Mouse (Mus musculus) stomach, embryonic 15.5 days (tissue): ENCODE results near the gene Ntm. TPM values are rescaled to one million over a fixed set of nuclear protein-coding genes. Genes with fewer than 3 reads are reported as not detected.

Source experiments
- ATAC-seq: fragments of 200-750 bp; cut with Nextera tagmentation; 2 replicates; pipeline ENCODE4 v1.8.0; 2017; ENCODE audit warnings: low read depth, moderate number of reproducible peaks, moderate TSS enrichment; ENCODE audit not compliant: insufficient read depth, low FRiP score
- H3K27ac ChIP-seq: fragments of 300-500 bp; sonication (generic); 2 replicates; pipeline ENCODE4 v1.5.1; 2015; ENCODE audit warnings: mild to moderate bottlenecking, inconsistent platforms
- H3K27me3 ChIP-seq: fragments of 300-500 bp; sonication (generic); replicated peaks from 2 replicates; pipeline ENCODE4 v1.6.1; 2015; ENCODE audit warnings: inconsistent platforms
- H3K36me3 ChIP-seq: fragments of 300-500 bp; sonication (generic); 2 replicates; pipeline ENCODE4 v1.6.1; 2015; ENCODE audit warnings: inconsistent platforms
- H3K4me1 ChIP-seq: fragments of 300-500 bp; sonication (generic); 2 replicates; pipeline ENCODE4 v1.6.1; 2015; ENCODE audit warnings: inconsistent platforms
- H3K4me2 ChIP-seq: fragments of 300-500 bp; sonication (generic); 2 replicates; pipeline ENCODE4 v1.6.1; 2015; ENCODE audit warnings: mild to moderate bottlenecking, inconsistent platforms
- H3K4me3 ChIP-seq: fragments of 300-500 bp; sonication (generic); replicated peaks from 2 replicates; pipeline ENCODE4 v1.5.1; 2015; ENCODE audit warnings: inconsistent platforms
- H3K9ac ChIP-seq: fragments of 300-500 bp; sonication (generic); 2 replicates; pipeline ENCODE4 v1.6.1; 2015; ENCODE audit warnings: inconsistent platforms
- H3K9me3 ChIP-seq: fragments of 300-500 bp; sonication (generic); 2 replicates; pipeline ENCODE4 v1.6.1; 2016; ENCODE audit warnings: inconsistent platforms
- WGBS: fragments of 180-500 bp; shearing (Covaris S2); methylation state at CpG from one replicate; pipeline ENCODE4 v1.1.7; 2015; 5-methylcytosine and 5-hydroxymethylcytosine counted together
- polyA plus RNA-seq: library from polyadenylated mRNA; unstranded; fragments of >200 nt; fragmentation: Nextera tagmentation; extraction: Ambion mirVana; gene quantifications from 2 replicates; pipeline ENCODE4 v1.2.1, GENCODE M21; 2015

Gene Ntm
- polyA plus RNA-seq, 1 experiment from 2014 or later, result 14.5 TPM

GRCm38 (mm10) chr9:29104442-29104841, 858.5 kb downstream of the Ntm start:
- no peak overlapping the region for H3K9ac ChIP-seq
- H3K27me3 ChIP-seq, result no peaks in the 10 kb centered on the region
- ATAC-seq, result no peak
- H3K27ac ChIP-seq, result no peak overlapping the region
- H3K4me1 ChIP-seq, result no peaks in the 10 kb centered on the region
- H3K4me2 ChIP-seq, result no peak overlapping the region
- no peaks in the 10 kb centered on the region for H3K36me3 ChIP-seq
- 78% methylated on average over 5 of the region's 5 CpGs for WGBS
- H3K4me3 ChIP-seq, result no peak overlapping the region
- no peaks in the 10 kb centered on the region for H3K9me3 ChIP-seq

GRCm38 (mm10) chr9:29103993-29104392, 858.9 kb downstream of the Ntm start:
- no peak overlapping the region for H3K27ac ChIP-seq
- H3K27me3 ChIP-seq, result no peaks in the 10 kb centered on the region
- no peak overlapping the region for H3K4me2 ChIP-seq
- H3K4me3 ChIP-seq, result no peak overlapping the region
- H3K9ac ChIP-seq, result no peak overlapping the region
- no peak for ATAC-seq
- 59% methylated on average over 6 of the region's 6 CpGs for WGBS
- H3K36me3 ChIP-seq, result no peaks in the 10 kb centered on the region
- H3K4me1 ChIP-seq, result no peaks in the 10 kb centered on the region
- no peaks in the 10 kb centered on the region for H3K9me3 ChIP-seq

GRCm38 (mm10) chr9:29100624-29101023, 862.3 kb downstream of the Ntm start:
- Histone ChIP-seq H3K4me3 (no peak overlapping the region), H3K4me2 (no peak overlapping the region), H3K4me1 (no peaks in the 10 kb centered on the region), H3K9me3 (no peaks in the 10 kb centered on the region), H3K27me3 (no peaks in the 10 kb centered on the region), H3K27ac (no peak overlapping the region), H3K9ac (no peak overlapping the region), H3K36me3 (no peaks in the 10 kb centered on the region)
- 63% methylated on average over 5 of the region's 5 CpGs for WGBS
- no peak for ATAC-seq

GRCm38 (mm10) chr9:29092443-29092842, 870.5 kb downstream of the Ntm start:
- Histone ChIP-seq H3K4me2 (no peak overlapping the region), H3K9me3 (no peaks in the 10 kb centered on the region), H3K27ac (no peak overlapping the region), H3K9ac (no peak overlapping the region), H3K4me1 (no peaks in the 10 kb centered on the region), H3K27me3 (no peaks in the 10 kb centered on the region), H3K4me3 (no peak overlapping the region), H3K36me3 (no peaks in the 10 kb centered on the region)
- ATAC-seq, result no peak

- Histone ChIP-seq H3K9ac (no peak overlapping the region), H3K4me3 (no peak overlapping the region), H3K27ac (no peak overlapping the region), H3K4me1 (no peaks in the 10 kb centered on the region), H3K36me3 (no peaks in the 10 kb centered on the region), H3K4me2 (no peak overlapping the region), H3K27me3 (no peaks in the 10 kb centered on the region), H3K9me3 (no peaks in the 10 kb centered on the region)
- ATAC-seq, result no peak
- WGBS, result 50% methylated on average over 5 of the region's 5 CpGs
Observed at GRCm38 (mm10) chr9:29088657-29089056, 874.3 kb downstream of the Ntm start.

- H3K9ac ChIP-seq, result no peak overlapping the region
- no peaks in the 10 kb centered on the region for H3K9me3 ChIP-seq
- ATAC-seq, result no peak
- H3K4me1 ChIP-seq, result no peaks in the 10 kb centered on the region
- H3K36me3 ChIP-seq, result no peaks in the 10 kb centered on the region
- H3K27me3 ChIP-seq, result no peaks in the 10 kb centered on the region
- WGBS, result 75% methylated on average over 4 of the region's 4 CpGs
- H3K4me3 ChIP-seq, result no peak overlapping the region
- no peak overlapping the region for H3K27ac ChIP-seq
- H3K4me2 ChIP-seq, result no peak overlapping the region
Observed at GRCm38 (mm10) chr9:29087656-29088055, 875.3 kb downstream of the Ntm start.

GRCm38 (mm10) chr9:29087171-29087570, 875.8 kb downstream of the Ntm start:
- no peaks in the 10 kb centered on the region for H3K36me3 ChIP-seq
- no peak for ATAC-seq

GRCm38 (mm10) chr9:29075924-29076577, 886.9 kb downstream of the Ntm start:
- Histone ChIP-seq H3K4me2 (no peak overlapping the region), H3K27ac (no peak overlapping the region), H3K4me3 (no peak overlapping the region), H3K36me3 (no peaks in the 10 kb centered on the region), H3K27me3 (no peaks in the 10 kb centered on the region), H3K9ac (no peak overlapping the region), H3K9me3 (no peaks in the 10 kb centered on the region), H3K4me1 (no peaks in the 10 kb centered on the region)
- 85% methylated on average over 5 of the region's 5 CpGs for WGBS
- no peak for ATAC-seq

More at GRCm38 (mm10) chr9:29087171-29087570, 875.8 kb downstream of the Ntm start:
- Histone ChIP-seq H3K4me1 (no peaks in the 10 kb centered on the region), H3K27ac (no peak overlapping the region), H3K4me2 (no peak overlapping the region), H3K4me3 (no peak overlapping the region), H3K9me3 (no peaks in the 10 kb centered on the region), H3K27me3 (no peaks in the 10 kb centered on the region), H3K9ac (no peak overlapping the region)

GRCm38 (mm10) chr9:29075243-29075642, 887.7 kb downstream of the Ntm start:
- Histone ChIP-seq H3K4me2 (no peak overlapping the region), H3K9ac (no peak overlapping the region), H3K27ac (no peak overlapping the region), H3K9me3 (no peaks in the 10 kb centered on the region), H3K36me3 (no peaks in the 10 kb centered on the region), H3K4me3 (no peak overlapping the region), H3K27me3 (no peaks in the 10 kb centered on the region), H3K4me1 (no peaks in the 10 kb centered on the region)
- 73% methylated on average over 2 of the region's 2 CpGs for WGBS
- ATAC-seq, result no peak

GRCm38 (mm10) chr9:29074494-29074893, 888.4 kb downstream of the Ntm start:
- ATAC-seq, result no peak
- no peaks in the 10 kb centered on the region for H3K4me1 ChIP-seq
- H3K4me3 ChIP-seq, result no peak overlapping the region
- no peaks in the 10 kb centered on the region for H3K27me3 ChIP-seq
- no peaks in the 10 kb centered on the region for H3K36me3 ChIP-seq
- 68% methylated on average over 2 of the region's 2 CpGs for WGBS
- no peaks in the 10 kb centered on the region for H3K9me3 ChIP-seq
- H3K27ac ChIP-seq, result no peak overlapping the region
- H3K9ac ChIP-seq, result no peak overlapping the region
- no peak overlapping the region for H3K4me2 ChIP-seq

GRCm38 (mm10) chr9:29071997-29072396, 890.9 kb downstream of the Ntm start:
- Histone ChIP-seq H3K27me3 (no peaks in the 10 kb centered on the region), H3K4me1 (no peaks in the 10 kb centered on the region), H3K9ac (no peak overlapping the region), H3K4me2 (no peak overlapping the region), H3K36me3 (no peaks in the 10 kb centered on the region), H3K27ac (no peak overlapping the region), H3K4me3 (no peak overlapping the region), H3K9me3 (no peaks in the 10 kb centered on the region)
- 81% methylated on average over 1 of the region's 1 CpGs for WGBS
- no peak for ATAC-seq

- no peak overlapping the region for H3K9ac ChIP-seq
- ATAC-seq, result no peak
- no peak overlapping the region for H3K4me3 ChIP-seq
- H3K27ac ChIP-seq, result no peak overlapping the region
- H3K9me3 ChIP-seq, result no peaks in the 10 kb centered on the region
- no peaks in the 10 kb centered on the region for H3K36me3 ChIP-seq
- no peak overlapping the region for H3K4me2 ChIP-seq
- H3K27me3 ChIP-seq, result no peaks in the 10 kb centered on the region
- WGBS, result 77% methylated on average over 5 of the region's 5 CpGs
- H3K4me1 ChIP-seq, result no peaks in the 10 kb centered on the region
Observed at GRCm38 (mm10) chr9:29067572-29067971, 895.4 kb downstream of the Ntm start.

GRCm38 (mm10) chr9:29060293-29060692, 902.6 kb downstream of the Ntm start:
- no peak overlapping the region for H3K4me2 ChIP-seq
- no peaks in the 10 kb centered on the region for H3K36me3 ChIP-seq
- H3K4me1 ChIP-seq, result no peaks in the 10 kb centered on the region
- no peak overlapping the region for H3K4me3 ChIP-seq
- no peak overlapping the region for H3K9ac ChIP-seq
- no peak overlapping the region for H3K27ac ChIP-seq
- no peak for ATAC-seq
- 27% methylated on average over 6 of the region's 6 CpGs for WGBS
- no peaks in the 10 kb centered on the region for H3K27me3 ChIP-seq
- H3K9me3 ChIP-seq, result no peaks in the 10 kb centered on the region
